Mouse (Mus musculus) large intestine, adult 2 months (tissue): Measurements from ENCODE around the gene Nucb1. TPM values are rescaled to one million over a fixed set of nuclear protein-coding genes. Genes with fewer than 3 reads are reported as not detected.

Source experiments
- DNase-seq: peaks from one replicate; pipeline ENCODE4 v3.0.0-alpha.2; 2012; ENCODE audit warnings: low read depth, low spot score
- WGBS: fragments of 180-500 bp; shearing (Covaris S2); methylation state at CpG from one replicate; pipeline ENCODE4 v1.1.7; 2018; 5-methylcytosine and 5-hydroxymethylcytosine counted together
- polyA plus RNA-seq: library from polyadenylated mRNA; depleted of rRNA; stranded (reverse); fragments of >200 nt; gene quantifications from 2 replicates; pipeline ENCODE4 v1.2.3, GENCODE M21; 2012; rRNA removed

Gene Nucb1
- polyA plus RNA-seq, 1 experiment, result 384 TPM

GRCm38 (mm10) chr7:45449974-45450373, 60.2 kb downstream of the Nucb1 start:
- no peak for DNase-seq
- WGBS, result 83% methylated on average over 1 of the region's 1 CpGs

GRCm38 (mm10) chr7:45447325-45447990, 62.7 kb downstream of the Nucb1 start:
- WGBS, result 51% methylated on average over 11 of the region's 11 CpGs
- no peak for DNase-seq

- DNase-seq, result no peak
Observed at GRCm38 (mm10) chr7:45446589-45446988, 63.6 kb downstream of the Nucb1 start.

GRCm38 (mm10) chr7:45443526-45444420, 66.4 kb downstream of the Nucb1 start:
- WGBS, result 82% methylated on average over 22 of the region's 22 CpGs
- DNase-seq, result no peak

Other genes with a start within 250 kb of the Nucb1 start
- not detected in 2 replicates for gene Slc6a21, start 232.9 kb downstream of the Nucb1 start, polyA plus RNA-seq
- 182 and 185 TPM in 2 replicates for gene Trpm4, start 176.6 kb downstream of the Nucb1 start, polyA plus RNA-seq
- gene Hrc, start 175.1 kb downstream of the Nucb1 start, polyA plus RNA-seq, result 0.40 and 0.67 TPM in 2 replicates
- 47.1 and 70.3 TPM in 2 replicates for gene Ppfia3, start 143.4 kb downstream of the Nucb1 start, polyA plus RNA-seq
- 4.5 and 7.9 TPM in 2 replicates for gene Lin7b, start 139.8 kb downstream of the Nucb1 start, polyA plus RNA-seq
- 102 and 165 TPM in 2 replicates for gene Snrnp70, start 114.7 kb downstream of the Nucb1 start, polyA plus RNA-seq
- gene Kcna7, start 104.8 kb downstream of the Nucb1 start, polyA plus RNA-seq, result 0.06 TPM in 1 of 2 replicates, not detected in the other
- gene Ntf5, start 96.7 kb downstream of the Nucb1 start, polyA plus RNA-seq, result 0.10 and 0.16 TPM in 2 replicates
- gene Lhb, start 89.6 kb downstream of the Nucb1 start, polyA plus RNA-seq, result not detected in 2 replicates
- gene Gys1, start 75.6 kb downstream of the Nucb1 start, polyA plus RNA-seq, result 11.2 and 14.7 TPM in 2 replicates
- 70.5 and 70.6 TPM in 2 replicates for gene Ruvbl2, start 72.3 kb downstream of the Nucb1 start, polyA plus RNA-seq
- 1,842 and 2,045 TPM in 2 replicates for gene Ftl1, start 50.5 kb downstream of the Nucb1 start, polyA plus RNA-seq
- 105 and 106 TPM in 2 replicates for gene Bax, start 43.5 kb downstream of the Nucb1 start, polyA plus RNA-seq
- gene Tulp2, start 28.5 kb downstream of the Nucb1 start, polyA plus RNA-seq, result 0.30 TPM in 1 of 2 replicates, not detected in the other
- not detected in 2 replicates for gene Gm45808, start 23.6 kb downstream of the Nucb1 start, polyA plus RNA-seq
- 0.45 and 1.4 TPM in 2 replicates for gene Dhdh, start 21.6 kb downstream of the Nucb1 start, polyA plus RNA-seq
- gene Ppp1r15a, start 15.9 kb upstream of the Nucb1 start, polyA plus RNA-seq, result 14.8 and 18.4 TPM in 2 replicates
- 4.0 and 4.6 TPM in 2 replicates for gene Plekha4, start 15.9 kb upstream of the Nucb1 start, polyA plus RNA-seq
- 0.30 and 0.50 TPM in 2 replicates for gene Hsd17b14, start 44.5 kb upstream of the Nucb1 start, polyA plus RNA-seq
- gene Bcat2, start 59.7 kb upstream of the Nucb1 start, polyA plus RNA-seq, result 33.8 and 40.9 TPM in 2 replicates
- 0.25 and 0.29 TPM in 2 replicates for gene Fgf21, start 105.1 kb upstream of the Nucb1 start, polyA plus RNA-seq
- gene Fut1, start 106.9 kb upstream of the Nucb1 start, polyA plus RNA-seq, result 2.5 and 2.7 TPM in 2 replicates
- 0.07 and 0.25 TPM in 2 replicates for gene Izumo1, start 111.4 kb upstream of the Nucb1 start, polyA plus RNA-seq
- 5.0 and 5.3 TPM in 2 replicates for gene Rasip1, start 117.1 kb upstream of the Nucb1 start, polyA plus RNA-seq
- gene Mamstr, start 129.6 kb upstream of the Nucb1 start, polyA plus RNA-seq, result 0.77 and 1.3 TPM in 2 replicates
- gene Fut2, start 156.0 kb upstream of the Nucb1 start, polyA plus RNA-seq, result 11.6 and 64.5 TPM in 2 replicates
- 0.92 and 4.4 TPM in 2 replicates for gene Ntn5, start 173.6 kb upstream of the Nucb1 start, polyA plus RNA-seq
- gene Sec1, start 184.0 kb upstream of the Nucb1 start, polyA plus RNA-seq, result 0.10 and 0.63 TPM in 2 replicates
- 2.7 and 3.6 TPM in 2 replicates for gene Car11, start 189.4 kb upstream of the Nucb1 start, polyA plus RNA-seq
- 6.4 and 7.9 TPM in 2 replicates for gene Dbp, start 194.7 kb upstream of the Nucb1 start, polyA plus RNA-seq
- gene Rpl18, start 205.1 kb upstream of the Nucb1 start, polyA plus RNA-seq, result 1,707 and 1,915 TPM in 2 replicates
- 51.9 and 70.7 TPM in 2 replicates for gene Sphk2, start 207.6 kb upstream of the Nucb1 start, polyA plus RNA-seq
- 106 and 117 TPM in 2 replicates for gene Fam83e, start 210.8 kb upstream of the Nucb1 start, polyA plus RNA-seq
- gene Spaca4, start 215.4 kb upstream of the Nucb1 start, polyA plus RNA-seq, result not detected in 2 replicates